Mouse (Mus musculus): ENCODE measurements at regions not wholly inside any gene's neighbourhood (a gene's known extent, or its start where the extent isn't known, plus 50 kb on each side); places are given as distances from the start of the nearest gene placed in this dataset.

DNA sequence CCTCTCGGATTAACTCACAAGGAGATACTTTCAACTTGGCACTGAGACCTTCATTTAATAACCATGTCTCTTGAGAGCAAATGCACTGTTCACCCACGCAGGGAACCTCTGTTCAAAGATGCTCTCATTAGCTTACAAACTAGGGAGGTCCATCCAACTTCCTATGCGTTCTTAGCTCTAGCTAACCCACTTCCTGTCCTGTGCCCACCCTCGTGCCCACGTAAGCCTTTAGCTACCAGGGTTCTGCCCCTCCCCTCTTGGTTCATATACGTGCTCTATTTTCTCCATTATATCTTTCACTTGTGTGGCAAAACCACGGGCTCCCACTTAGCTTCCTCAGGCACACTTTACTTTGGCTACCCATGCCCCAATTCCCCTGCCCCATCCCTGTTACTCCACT lies 53.4 kb upstream of the Ppp2r5c start:
- TF ChIP-seq CTCF (IDR thresholded peaks at IDR 0.05; ENCODE audit: low read depth): no peak
- TF ChIP-seq EP300 (IDR thresholded peaks at IDR 0.05; ENCODE audit: low read depth): no peak
